Mouse (Mus musculus) intestine, embryonic 14.5 days (tissue): ENCODE measurements around the gene Ppp3ca. TPM values are rescaled to one million over a fixed set of nuclear protein-coding genes. Genes with fewer than 3 reads are reported as not detected.

Experiments
- ATAC-seq: fragments of 200-750 bp; cut with Nextera tagmentation; replicated peaks from 2 replicates; pipeline ENCODE4 v1.8.0; 2017; ENCODE audit warnings: low read depth, moderate number of reproducible peaks, moderate TSS enrichment, moderate library complexity; ENCODE audit not compliant: low FRiP score, low TSS enrichment
- DNase-seq: peaks from one replicate; pipeline ENCODE4 v3.0.0-alpha.2; 2018; ENCODE audit warnings: low spot score
- H3K27ac ChIP-seq: fragments of 300-500 bp; sonication (generic); 2 replicates; pipeline ENCODE4 v1.5.1; 2014; ENCODE audit warnings: low read depth, mild to moderate bottlenecking, control low read depth
- H3K27me3 ChIP-seq: fragments of 300-500 bp; sonication (generic); replicated peaks from 2 replicates; pipeline ENCODE4 v1.6.1; 2014; ENCODE audit warnings: low read length, control low read depth; ENCODE audit not compliant: control insufficient read depth, insufficient read depth
- H3K36me3 ChIP-seq: fragments of 300-500 bp; sonication (generic); 2 replicates; pipeline ENCODE4 v1.6.1; 2014; ENCODE audit warnings: low read length, control low read depth; ENCODE audit not compliant: control insufficient read depth, insufficient read depth
- H3K4me1 ChIP-seq: fragments of 300-500 bp; sonication (generic); replicated peaks from 2 replicates; pipeline ENCODE4 v1.6.1; 2014; ENCODE audit warnings: low read length, control low read depth, mixed read lengths; ENCODE audit not compliant: control insufficient read depth, insufficient read depth
- H3K4me2 ChIP-seq: fragments of 300-500 bp; sonication (generic); 2 replicates; pipeline ENCODE4 v1.6.1; 2014; ENCODE audit warnings: low read length
- H3K4me3 ChIP-seq: fragments of 300-500 bp; sonication (generic); 2 replicates; pipeline ENCODE4 v1.5.1; 2014; ENCODE audit warnings: low read depth, low read length, control low read depth, mixed read lengths
- H3K9ac ChIP-seq: fragments of 300-500 bp; sonication (generic); 2 replicates; pipeline ENCODE4 v1.6.1; 2014; ENCODE audit warnings: mild to moderate bottlenecking, low read length
- H3K9me3 ChIP-seq: fragments of 300-500 bp; sonication (generic); 2 replicates; pipeline ENCODE4 v1.6.1; 2016; ENCODE audit warnings: low read length, control low read depth; ENCODE audit not compliant: control insufficient read depth
- WGBS: fragments of 180-500 bp; shearing (Covaris S2); extraction: QIAGEN DNeasy Blood & Tissue Kit; methylation state at CpG from one replicate; pipeline ENCODE4 v1.1.7; 2014; 5-methylcytosine and 5-hydroxymethylcytosine counted together
- polyA plus RNA-seq: library from polyadenylated mRNA; unstranded; fragments of >200 nt; fragmentation: Nextera tagmentation; extraction: Ambion mirVana; gene quantifications from 2 replicates; pipeline ENCODE4 v1.2.1, GENCODE M21; 2014

Ppp3ca gene
- polyA plus RNA-seq, 1 experiment from 2014 or later: 50.4 TPM

- H3K27ac ChIP-seq: peak overlapping the region; percentile 91
- WGBS: under 1% methylated on average over 51 of the region's 56 CpGs
- DNase-seq: peak; percentile 100
Measured at GRCm38 (mm10) chr3:136669231-136670109, 454 bp upstream of the Ppp3ca start.

DNA sequence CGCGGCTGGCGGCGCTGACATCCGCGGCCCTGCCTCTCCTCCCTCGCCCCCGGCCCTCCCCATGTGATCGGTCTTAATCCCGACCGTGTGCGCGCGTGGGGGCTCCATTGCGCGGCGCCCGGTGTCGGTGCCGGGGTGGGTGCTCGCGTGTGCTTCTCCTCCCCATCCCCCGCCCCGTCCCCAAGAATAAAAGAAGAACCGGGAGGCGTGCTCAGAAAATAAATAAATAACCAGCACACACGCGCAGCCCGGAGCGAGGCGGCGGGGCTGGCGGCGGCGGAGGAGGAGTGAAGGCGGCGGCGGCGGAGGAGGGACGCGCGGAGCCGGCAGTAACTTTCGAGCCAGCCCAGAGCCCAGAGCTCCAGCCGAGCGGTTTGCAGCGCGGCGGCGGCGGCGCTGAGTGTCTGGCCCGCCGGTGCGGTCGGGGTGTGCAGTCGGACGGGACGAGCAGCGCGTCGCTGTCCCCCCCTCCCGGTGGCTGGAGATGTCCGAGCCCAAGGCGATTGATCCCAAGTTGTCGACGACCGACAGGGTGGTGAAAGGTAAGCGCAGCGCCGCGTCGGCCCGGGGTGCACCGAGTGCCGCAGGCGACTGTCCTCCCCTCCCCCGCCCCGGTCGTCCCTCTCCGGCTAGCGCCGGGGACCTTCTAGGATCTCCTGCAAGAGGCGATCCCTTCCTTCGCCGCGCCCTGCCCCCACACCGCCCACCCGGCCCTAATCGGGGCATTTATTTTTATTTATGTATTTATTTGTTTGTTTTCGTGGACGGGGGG, 622 bp downstream of the Ppp3ca start:
- ATAC-seq (peak; percentile 49), DNase-seq (peak; percentile 87)
- Histone ChIP-seq H3K27me3 (no peaks in the 10 kb centered on the region), H3K36me3 (no peaks in the 10 kb centered on the region), H3K27ac (peak overlapping the region; percentile 91), H3K4me1 (peaks cover 14% of the 10 kb centered on the region; the same call in 1 of the 2 replicates), H3K4me3 (peak overlapping the region; percentile 95), H3K4me2 (peak overlapping the region; percentile 61), H3K9ac (peak overlapping the region; percentile 78), H3K9me3 (no peaks in the 10 kb centered on the region)
- under 1% methylated on average over 65 of the region's 92 CpGs for WGBS

More at GRCm38 (mm10) chr3:136669231-136670109, 454 bp upstream of the Ppp3ca start:
- Histone ChIP-seq H3K36me3 (no peaks in the 10 kb centered on the region), H3K4me2 (peak overlapping the region; percentile 70), H3K9ac (peak overlapping the region; percentile 78), H3K4me1 (peaks cover 14% of the 10 kb centered on the region; the same call in 1 of the 2 replicates), H3K4me3 (peak overlapping the region; percentile 95), H3K9me3 (0 out of 2 replicates have a peak, but pooled peaks cover under 1% of the 10 kb centered on the region), H3K27me3 (no peaks in the 10 kb centered on the region)
- ATAC-seq: peak; percentile 97

DNA sequence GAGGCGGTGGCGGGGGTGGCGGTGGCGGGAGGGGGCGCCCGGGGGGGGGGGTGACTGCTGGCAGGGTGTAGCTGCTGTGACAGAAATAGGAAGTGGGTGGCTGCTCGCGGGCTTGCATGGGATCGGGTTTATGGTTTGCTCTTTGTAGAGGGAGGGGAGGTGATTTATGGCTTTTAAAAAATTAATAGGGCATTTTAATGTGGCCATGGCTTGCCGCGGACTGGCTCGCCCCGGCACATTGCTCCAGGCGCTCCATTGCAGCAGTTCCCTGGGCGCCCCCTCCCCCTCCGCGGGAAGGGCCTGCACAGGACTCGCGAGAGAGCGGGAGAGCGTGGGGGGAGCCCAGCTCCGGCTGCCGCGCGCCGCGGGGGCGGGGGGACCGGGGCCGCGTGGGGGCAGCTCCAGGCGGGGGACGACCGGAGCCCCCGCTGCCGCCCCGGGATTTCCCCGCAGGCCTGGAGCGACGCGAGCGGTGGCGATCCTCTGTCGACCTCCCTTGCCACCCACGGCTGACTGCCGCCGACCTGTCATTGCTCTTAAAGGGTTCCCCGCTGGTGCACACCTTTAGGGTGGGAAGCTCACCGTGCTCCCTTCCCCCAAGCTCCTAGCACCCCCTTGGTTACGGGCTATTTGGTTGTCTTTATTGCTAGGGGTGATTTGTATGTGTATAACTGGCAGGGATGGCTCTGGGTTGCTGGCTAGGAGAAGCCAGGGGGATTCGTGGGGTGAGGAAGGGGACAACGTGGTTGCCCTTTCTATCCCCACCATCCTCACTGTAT, 1.4 kb downstream of the Ppp3ca start:
- ATAC-seq (peak; percentile 47), DNase-seq (peak; percentile 89)
- peak overlapping the region; percentile 95 for H3K4me3 ChIP-seq
- H3K36me3 ChIP-seq: no peaks in the 10 kb centered on the region
- under 1% methylated on average over 38 of the region's 52 CpGs for WGBS
- no peaks in the 10 kb centered on the region for H3K27me3 ChIP-seq
- peak overlapping the region; percentile 78 for H3K9ac ChIP-seq
- peak overlapping the region; percentile 91 for H3K27ac ChIP-seq
- peaks cover 14% of the 10 kb centered on the region; the same call in 1 of the 2 replicates for H3K4me1 ChIP-seq
- H3K4me2 ChIP-seq: peak overlapping the region; percentile 61
- H3K9me3 ChIP-seq: no peaks in the 10 kb centered on the region

DNA sequence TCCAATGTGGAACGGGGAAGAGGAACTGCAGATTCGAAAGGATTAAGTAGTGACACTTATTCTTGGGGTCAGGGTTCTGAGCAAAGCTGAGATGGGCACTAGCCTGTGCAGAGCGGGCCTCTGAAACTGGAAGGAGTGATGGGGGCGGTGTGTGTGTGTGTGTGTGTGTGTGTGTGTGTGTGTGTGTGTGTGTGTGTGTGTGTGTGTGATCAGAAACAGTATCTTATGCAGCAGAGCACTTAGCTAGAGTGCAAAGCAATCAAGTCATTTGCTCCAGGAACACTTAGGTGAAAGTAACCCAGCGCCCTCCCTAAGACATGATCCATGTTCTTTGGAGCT, 2.0 kb downstream of the Ppp3ca start:
- ATAC-seq (no peak), DNase-seq (no peak)
- WGBS: 9% methylated on average over 5 of the region's 5 CpGs
- peak overlapping the region; percentile 61 for H3K4me2 ChIP-seq
- peaks cover 14% of the 10 kb centered on the region; the same call in 1 of the 2 replicates for H3K4me1 ChIP-seq
- H3K9me3 ChIP-seq: no peaks in the 10 kb centered on the region
- peak overlapping the region; percentile 91 for H3K27ac ChIP-seq
- H3K4me3 ChIP-seq: peak overlapping the region; percentile 95
- H3K9ac ChIP-seq: peak overlapping the region; percentile 78
- no peaks in the 10 kb centered on the region for H3K27me3 ChIP-seq
- H3K36me3 ChIP-seq: no peaks in the 10 kb centered on the region

DNA sequence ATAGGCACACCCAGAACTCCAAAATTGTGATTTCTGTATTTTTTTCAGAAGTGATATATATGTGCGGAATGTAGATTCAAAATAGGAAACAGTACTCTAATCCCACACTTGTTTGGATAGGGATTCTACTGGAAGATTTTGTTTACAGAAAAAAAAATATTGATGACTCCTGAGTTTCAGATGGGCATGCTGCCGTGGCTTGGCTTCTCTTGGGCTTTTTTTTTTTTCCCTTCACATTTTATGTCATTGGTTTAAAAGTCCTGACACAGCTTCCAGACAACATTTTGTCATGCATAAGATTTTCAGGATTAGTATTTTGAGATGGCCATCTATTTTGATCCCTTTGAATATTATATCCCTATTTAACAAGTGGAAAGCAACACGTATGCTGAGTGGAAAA, 2.9 kb downstream of the Ppp3ca start:
- H3K4me2 ChIP-seq: peak overlapping the region; percentile 61
- H3K36me3 ChIP-seq: no peaks in the 10 kb centered on the region
- H3K4me3 ChIP-seq: peak overlapping the region; percentile 95; the same call in 1 of the 2 replicates
- H3K9me3 ChIP-seq: no peaks in the 10 kb centered on the region
- 60% methylated on average over 3 of the region's 3 CpGs for WGBS
- no peak overlapping the region for H3K9ac ChIP-seq
- DNase-seq (no peak), ATAC-seq (no peak)
- H3K4me1 ChIP-seq: peaks cover 14% of the 10 kb centered on the region; the same call in 1 of the 2 replicates
- H3K27ac ChIP-seq: no peak overlapping the region
- no peaks in the 10 kb centered on the region for H3K27me3 ChIP-seq

DNA sequence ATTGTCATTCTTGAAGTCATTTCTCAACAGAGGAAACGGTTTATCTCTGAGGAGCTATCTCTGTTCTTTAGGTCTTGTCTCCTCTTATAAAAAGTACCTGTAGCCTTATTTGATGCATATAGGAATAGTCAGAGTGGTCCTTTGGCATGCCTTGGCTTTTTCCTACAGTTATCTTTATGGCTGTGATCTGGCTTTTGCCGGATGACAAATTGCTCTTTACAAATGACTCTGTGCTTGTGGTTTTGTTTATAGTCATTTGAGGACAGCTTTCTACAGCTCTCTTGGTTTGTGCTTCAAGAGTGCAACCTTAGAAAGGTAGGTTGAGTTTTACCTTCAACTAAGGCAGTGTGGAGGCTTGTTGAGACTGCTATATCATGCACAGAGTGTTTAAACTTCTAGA, 3.4 kb downstream of the Ppp3ca start:
- 62% methylated on average over 2 of the region's 2 CpGs for WGBS
- no peaks in the 10 kb centered on the region for H3K36me3 ChIP-seq
- H3K4me2 ChIP-seq: no peak overlapping the region; the same call in 1 of the 2 replicates
- H3K4me3 ChIP-seq: no peak overlapping the region
- H3K27ac ChIP-seq: no peak overlapping the region
- H3K4me1 ChIP-seq: peaks cover 14% of the 10 kb centered on the region; the same call in 1 of the 2 replicates
- no peaks in the 10 kb centered on the region for H3K9me3 ChIP-seq
- DNase-seq (no peak), ATAC-seq (no peak)
- H3K27me3 ChIP-seq: no peaks in the 10 kb centered on the region
- H3K9ac ChIP-seq: no peak overlapping the region

- DNase-seq: no peak
- Histone ChIP-seq H3K4me1 (peaks cover 9% of the 10 kb centered on the region; the same call in 1 of the 2 replicates), H3K4me2 (no peak overlapping the region), H3K9ac (no peak overlapping the region), H3K27ac (no peak overlapping the region), H3K36me3 (no peaks in the 10 kb centered on the region), H3K9me3 (no peaks in the 10 kb centered on the region), H3K4me3 (no peak overlapping the region), H3K27me3 (no peaks in the 10 kb centered on the region)
- 61% methylated on average over 5 of the region's 5 CpGs for WGBS
- no peak for ATAC-seq
Measured at GRCm38 (mm10) chr3:136674486-136674885, 4.6 kb downstream of the Ppp3ca start.

- no peaks in the 10 kb centered on the region for H3K27me3 ChIP-seq
- ATAC-seq: no peak
- WGBS: 88% methylated on average over 2 of the region's 2 CpGs
Measured at GRCm38 (mm10) chr3:136676991-136677390, 7.1 kb downstream of the Ppp3ca start.

More at GRCm38 (mm10) chr3:136676991-136677390, 7.1 kb downstream of the Ppp3ca start:
- Histone ChIP-seq H3K4me3 (no peak overlapping the region), H3K4me2 (no peak overlapping the region), H3K9me3 (no peaks in the 10 kb centered on the region), H3K27ac (no peak overlapping the region), H3K4me1 (peaks cover 11% of the 10 kb centered on the region; the same call in 1 of the 2 replicates), H3K36me3 (no peaks in the 10 kb centered on the region), H3K9ac (no peak overlapping the region)
- DNase-seq: no peak
